Mouse (Mus musculus): ENCODE results near the gene Pinlyp.

Pinlyp gene

DNA sequence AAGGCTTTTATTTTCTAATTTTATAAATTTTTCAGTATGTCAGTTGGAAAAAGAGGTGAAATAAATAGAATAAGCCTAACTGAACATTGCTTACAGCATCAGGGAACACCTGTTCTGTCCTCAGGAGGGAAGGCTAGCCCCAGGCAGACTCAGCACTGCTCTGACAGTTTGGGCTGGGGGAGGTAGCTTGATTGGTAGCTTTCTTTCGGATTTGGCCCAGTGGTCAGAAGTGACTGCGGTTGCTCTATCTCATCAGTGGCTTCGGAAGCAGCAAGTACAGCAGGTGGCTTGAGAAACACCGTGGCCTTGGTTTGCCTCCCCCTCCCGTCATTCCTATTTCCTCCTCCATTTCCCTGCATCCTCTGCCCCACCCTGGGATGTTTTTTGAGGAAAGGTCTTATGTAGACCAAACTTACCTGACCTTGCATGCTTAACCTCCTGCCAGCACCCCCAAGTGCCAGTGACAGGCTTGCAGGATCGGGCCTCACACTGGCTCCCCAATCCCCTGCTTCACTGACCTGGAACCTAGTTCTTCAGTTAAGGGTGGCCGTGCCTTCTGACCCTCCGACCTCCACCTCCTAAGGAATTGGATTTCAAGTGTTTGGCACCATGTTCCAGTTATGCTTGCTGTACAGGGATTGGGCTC lies 17.4 kb upstream of the Pinlyp start:
- no peak for DNase-seq (ENCODE audit: low read depth, low spot score)

- no peak for DNase-seq (ENCODE audit: low read depth, low spot score)
Measured at GRCm38 (mm10) chr7:24561450-24561849, 15.5 kb upstream of the Pinlyp start.

GRCm38 (mm10) chr7:24555786-24556185 lies 9.9 kb upstream of the Pinlyp start:
- DNase-seq (ENCODE audit: low read depth, low spot score) = no peak

DNA sequence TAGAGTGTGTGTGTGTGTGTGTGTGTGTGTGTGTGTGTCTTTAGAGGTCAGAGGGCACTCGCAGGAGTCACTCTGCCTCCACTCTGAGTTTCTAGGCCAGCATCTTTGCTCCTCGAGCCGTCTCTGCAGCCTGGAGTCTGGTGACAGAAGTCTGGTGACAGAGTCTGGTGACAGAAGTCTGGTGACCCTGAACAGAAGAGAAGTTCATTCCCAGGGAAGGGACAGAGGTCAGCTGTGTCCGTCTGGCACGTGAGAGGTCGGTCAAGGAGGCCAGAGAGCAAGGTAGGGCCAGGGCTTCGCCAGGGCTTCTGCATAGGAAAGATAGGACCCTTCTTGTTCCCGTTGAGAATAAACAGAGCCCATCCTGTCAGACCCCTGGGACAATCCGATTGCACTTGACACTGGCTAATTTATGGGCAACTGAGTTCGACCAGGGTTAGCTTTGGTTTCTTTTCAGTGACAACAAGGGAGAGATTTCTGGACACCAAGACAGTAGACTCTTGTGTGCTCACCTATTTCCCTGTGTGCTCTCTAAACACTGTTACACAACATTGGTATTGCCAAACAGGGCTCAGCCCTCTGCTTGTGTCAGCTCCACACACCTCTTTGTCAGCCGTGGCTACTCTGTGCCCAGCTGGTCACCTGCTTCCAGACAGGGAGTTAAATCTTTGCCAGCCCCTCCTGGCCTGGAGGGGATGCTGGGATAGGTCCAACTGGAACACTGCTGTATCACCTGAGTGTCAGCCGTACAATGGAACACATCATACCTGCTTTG lies 6.3 kb upstream of the Pinlyp start:
- no peak for DNase-seq (ENCODE audit: low read depth, low spot score)

DNA sequence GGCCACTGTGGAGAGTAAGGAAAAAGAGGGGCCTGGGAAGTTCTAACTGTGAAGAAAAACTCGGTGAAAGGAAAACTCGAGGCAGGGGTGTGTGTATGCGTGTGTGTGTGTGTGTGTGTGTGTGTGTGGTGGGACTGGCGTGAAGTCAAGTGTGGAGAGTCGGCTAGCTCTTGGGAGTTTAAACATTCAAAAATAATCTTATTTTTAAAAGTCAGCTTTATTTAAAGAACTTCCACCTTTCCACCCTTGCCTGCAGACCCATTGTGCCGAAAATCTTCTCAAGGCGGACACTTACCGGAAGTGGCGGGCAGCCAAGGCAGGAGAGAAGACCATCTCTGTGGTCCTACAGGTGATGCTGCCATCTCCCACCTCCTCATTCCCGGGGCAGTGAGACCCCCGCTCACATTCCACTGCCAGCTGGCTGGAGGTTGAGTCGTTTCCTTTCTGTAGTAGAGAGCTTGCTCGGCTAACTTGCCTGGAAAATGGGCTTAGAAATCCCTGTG lies 1.7 kb upstream of the Pinlyp start:
- no peak for DNase-seq (ENCODE audit: low read depth, low spot score)

DNA sequence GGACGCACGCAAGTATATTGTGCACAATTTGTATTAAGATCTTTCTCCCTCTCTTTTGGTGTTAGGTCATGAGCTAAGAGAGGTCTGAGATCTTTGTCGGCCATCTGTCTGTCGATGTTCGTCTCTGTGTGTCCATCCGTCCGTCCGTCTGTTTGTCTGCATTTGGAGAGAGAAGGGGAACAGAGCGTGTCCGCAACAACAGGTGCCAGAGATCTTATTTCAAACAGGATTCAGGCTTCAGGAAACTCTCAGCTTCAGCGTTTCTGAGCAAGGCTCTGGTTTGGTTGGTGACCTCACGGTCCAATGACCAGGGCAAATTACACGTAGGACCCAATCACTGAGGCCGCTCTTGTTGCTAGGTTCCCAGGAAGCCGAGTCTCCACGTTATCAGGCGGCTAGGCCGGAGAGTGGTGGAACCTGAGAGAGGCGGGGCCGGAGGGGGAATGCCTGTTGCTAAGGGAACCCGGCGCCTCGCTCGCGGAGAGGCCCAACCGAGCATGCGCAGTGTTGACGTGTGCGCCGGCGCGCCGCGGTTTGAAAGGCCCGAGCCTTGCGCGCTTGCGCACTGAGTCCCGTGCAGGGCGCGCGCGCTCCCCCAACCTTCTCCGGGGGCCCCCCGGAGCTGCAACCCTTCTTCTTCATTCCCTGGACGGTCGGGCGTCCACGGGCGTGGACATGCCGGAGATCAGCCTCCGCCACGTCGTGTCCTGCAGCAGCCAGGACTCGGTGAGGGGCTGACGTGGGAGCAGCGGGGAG lies 894 bp upstream of the Pinlyp start:
- DNase-seq (ENCODE audit: low read depth, low spot score) = peak; percentile 97

GRCm38 (mm10) chr7:24544506-24544905 lies 1.4 kb downstream of the Pinlyp start:
- peak; percentile 29 for DNase-seq (ENCODE audit: low read depth, low spot score)

DNA sequence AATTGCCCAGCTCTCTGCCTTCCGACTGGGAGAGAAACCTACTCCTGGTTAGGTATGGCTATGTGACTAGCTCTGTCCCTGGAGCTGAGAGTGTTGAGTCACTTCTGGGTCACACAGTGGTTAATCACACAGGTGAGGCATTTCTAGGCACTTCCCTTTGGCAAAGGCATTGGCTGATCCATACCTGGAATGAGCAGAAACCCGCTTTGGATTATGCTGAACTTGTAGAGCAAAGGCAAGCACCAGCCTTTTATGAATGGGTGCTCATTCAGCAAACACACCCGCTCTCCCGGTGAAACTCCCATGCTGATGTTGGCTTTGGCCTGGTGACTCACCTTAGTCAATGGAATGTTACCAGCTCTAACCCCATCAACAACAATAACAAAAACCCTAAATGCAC lies 6.2 kb downstream of the Pinlyp start:
- DNase-seq (ENCODE audit: low read depth, low spot score) = no peak

GRCm38 (mm10) chr7:24538701-24539100 lies 7.2 kb downstream of the Pinlyp start:
- no peak for DNase-seq (ENCODE audit: low read depth, low spot score)

DNA sequence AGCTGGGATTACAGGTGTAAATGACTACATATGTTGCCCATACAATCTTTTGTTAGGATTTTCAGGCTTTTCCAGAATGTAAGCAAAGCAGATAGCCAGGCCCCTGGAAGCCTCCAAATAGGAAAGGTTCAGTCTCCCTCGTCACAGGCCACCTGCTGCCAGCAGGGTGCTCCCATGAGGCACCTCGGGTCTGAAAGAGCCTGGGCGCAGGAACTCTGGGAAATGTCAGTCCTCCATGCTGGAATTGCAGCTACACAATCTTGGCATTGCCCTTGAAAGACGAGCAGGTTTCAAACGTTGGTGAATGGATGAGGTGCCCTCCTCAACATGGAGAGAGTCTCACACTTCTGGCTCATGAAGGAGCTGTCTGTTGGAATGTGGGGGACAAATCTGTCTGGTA lies 7.8 kb downstream of the Pinlyp start:
- no peak for DNase-seq (ENCODE audit: low read depth, low spot score)

DNA sequence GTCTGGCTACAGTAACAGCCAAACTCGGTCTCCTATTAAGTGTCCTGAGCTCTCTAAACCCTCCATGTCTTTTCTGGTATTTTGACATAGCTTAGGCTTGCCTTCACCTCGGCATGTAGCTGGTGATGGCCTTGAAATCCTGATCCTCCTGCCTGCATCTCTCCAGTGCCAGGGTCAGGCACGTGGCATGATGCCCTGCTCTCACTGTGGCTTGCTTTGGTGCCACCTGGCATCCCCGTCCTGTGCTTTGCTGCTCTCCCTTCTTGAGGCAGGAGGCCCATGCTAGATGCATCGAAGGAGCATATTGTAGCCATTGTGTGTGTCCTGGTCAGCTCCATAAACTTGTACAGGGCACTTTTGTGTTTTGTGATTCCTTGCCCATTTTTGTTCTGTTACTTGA lies 8.3 kb downstream of the Pinlyp start:
- DNase-seq (ENCODE audit: low read depth, low spot score) = no peak

GRCm38 (mm10) chr7:24537081-24537480 lies 8.8 kb downstream of the Pinlyp start:
- DNase-seq (ENCODE audit: low read depth, low spot score) = no peak

GRCm38 (mm10) chr7:24534301-24534700 lies 11.6 kb downstream of the Pinlyp start:
- DNase-seq (ENCODE audit: low read depth, low spot score) = no peak

DNA sequence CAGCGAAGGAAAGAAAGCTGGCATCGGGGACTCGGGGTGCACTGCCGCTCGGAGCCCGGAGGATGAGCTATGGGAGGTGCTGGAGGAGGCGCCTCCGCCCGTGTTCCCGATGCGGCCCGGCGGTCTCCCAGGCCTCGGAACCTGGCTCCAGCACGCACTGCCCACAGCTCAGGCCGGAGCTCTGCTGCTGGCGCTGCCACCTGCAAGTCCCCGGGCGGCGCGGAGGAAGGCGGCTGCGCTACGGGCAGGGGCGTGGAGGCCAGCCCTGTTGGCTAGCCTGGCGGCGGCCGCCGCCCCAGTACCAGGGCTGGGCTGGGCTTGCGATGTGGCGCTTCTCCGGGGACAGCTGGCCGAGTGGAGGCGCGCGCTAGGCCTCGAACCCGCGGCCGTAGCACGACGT lies 12.1 kb downstream of the Pinlyp start:
- DNase-seq (ENCODE audit: low read depth, low spot score) = no peak

DNA sequence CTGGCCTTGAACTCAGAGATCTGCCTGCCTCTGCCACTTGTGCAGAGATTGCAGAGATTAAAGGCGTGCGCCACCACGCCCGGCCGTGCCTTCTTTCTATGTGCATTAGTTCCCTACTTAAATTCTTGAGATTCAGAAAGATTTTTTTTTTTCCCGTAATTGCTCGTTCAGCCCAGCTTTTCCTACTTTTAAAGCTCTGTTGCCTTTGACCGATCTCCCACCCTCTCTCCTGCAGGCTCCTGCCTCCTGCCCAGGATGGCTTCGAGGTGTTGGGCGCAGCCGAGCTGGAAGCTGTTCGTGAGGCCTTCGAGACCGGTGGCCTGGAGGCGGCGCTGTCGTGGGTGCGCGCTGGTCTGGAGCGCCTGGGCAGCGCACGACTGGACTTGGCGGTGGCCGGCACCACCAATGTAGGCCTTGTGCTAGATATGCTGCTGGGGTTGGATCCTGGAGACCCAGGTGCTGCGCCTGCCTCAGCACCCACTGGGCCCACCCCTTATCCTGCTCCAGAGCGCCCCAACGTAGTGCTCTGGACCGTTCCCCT lies 12.8 kb downstream of the Pinlyp start:
- DNase-seq (ENCODE audit: low read depth, low spot score) = no peak

DNA sequence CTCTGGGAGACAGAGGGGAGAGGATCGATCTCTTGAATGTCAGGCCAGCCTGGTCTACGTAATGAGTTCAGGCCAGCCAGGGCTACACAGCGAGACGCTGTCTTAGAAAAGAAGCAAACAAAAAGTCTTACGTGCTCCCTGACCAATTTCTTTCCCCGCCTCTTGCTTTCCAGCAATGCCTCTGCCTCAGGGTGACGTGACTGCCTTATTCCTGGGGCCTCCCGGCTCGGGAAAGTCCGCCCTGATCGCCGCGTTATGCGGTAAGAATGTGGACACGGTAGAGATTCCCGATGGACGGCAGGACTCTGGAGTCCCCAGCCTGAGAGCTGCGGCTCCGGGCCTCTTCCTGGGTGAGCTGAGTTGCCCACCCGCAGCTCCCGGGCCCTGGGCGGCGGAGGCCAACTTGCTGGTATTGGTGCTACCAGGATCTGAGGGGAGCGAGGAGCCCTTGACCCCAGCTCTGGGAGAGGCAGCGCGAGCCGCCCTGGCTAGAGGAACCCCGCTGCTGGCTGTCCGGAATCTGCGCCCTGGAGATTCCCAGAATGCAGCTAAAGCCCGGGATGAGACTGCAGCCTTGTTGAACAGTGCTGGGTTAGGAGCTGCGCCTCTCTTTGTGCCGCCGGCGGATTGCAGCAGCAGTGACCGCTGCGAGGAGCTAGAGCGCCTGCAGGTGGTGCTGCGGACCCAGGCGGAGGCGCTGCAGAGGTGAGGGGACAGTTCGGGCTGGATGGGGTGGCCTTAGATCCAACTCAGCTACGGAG lies 14.5 kb downstream of the Pinlyp start:
- DNase-seq (ENCODE audit: low read depth, low spot score) = peak; percentile 67

- DNase-seq (ENCODE audit: low read depth, low spot score) = peak; percentile 99
Measured at GRCm38 (mm10) chr7:24530062-24530931, 15.6 kb downstream of the Pinlyp start, which contains the start of gene Irgq. Irgq (plus strand) TSS chr7:24530689.

DNA sequence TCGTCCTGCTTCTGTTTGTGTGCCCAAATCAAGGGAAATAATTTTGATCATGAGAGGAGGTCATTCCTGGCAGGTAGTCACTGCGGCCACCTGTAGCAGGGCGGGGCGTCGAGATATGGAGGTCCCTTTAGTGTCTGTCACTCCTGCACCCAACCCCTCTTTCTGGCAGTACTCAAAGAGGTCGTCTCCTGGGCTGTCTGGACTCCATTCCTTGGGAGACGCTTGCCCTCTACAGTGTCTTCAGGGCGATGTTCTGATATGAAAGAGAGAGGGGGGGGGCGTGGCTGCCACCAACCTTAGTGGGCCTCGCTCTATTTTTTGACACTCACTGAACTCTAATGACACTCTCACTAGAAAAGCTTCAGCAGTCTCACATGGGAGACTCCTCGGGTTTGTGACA lies 16.3 kb downstream of the Pinlyp start:
- no peak for DNase-seq (ENCODE audit: low read depth, low spot score)

DNA sequence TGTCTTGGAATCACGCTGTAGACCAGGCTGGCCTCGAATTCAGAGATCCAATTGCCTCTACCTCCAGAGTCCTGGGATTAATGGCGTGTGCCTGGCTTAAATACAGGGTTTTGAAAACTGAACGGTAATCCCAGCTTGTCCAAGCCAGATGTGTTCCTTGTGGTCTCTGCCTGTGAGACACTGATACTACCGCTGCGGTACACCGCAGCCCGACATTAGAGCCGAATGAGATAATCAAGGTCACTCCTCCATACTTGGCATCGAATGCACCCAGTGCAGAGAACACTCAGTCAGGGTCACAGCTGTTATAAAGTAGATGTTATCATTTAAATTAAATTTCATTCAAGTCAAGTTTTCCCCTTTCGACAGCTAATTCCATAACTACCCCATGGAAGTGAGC lies 17.1 kb downstream of the Pinlyp start:
- no peak for DNase-seq (ENCODE audit: low read depth, low spot score)

- DNase-seq (ENCODE audit: low read depth, low spot score) = no peak
Measured at GRCm38 (mm10) chr7:24525686-24526420, 20.1 kb downstream of the Pinlyp start.
